Mouse (Mus musculus) MEL (cell line): ENCODE results near the gene Odc1.

Source experiments
- CTCF ChIP-seq, 3 experiments: IDR thresholded peaks in 2 of 3; conservative IDR thresholded peaks in 1 of 3; 2 replicates each; pipeline ENCODE4 v1.5.1; 2011 to 2012; ENCODE audit warnings: low read length in 3 of 3, low read depth in 2 of 3, mild to moderate bottlenecking in 2 of 3, improper control_type of control experiment in 1 of 3, inconsistent platforms in 1 of 3, mixed read lengths in 1 of 3, moderate library complexity in 1 of 3; ENCODE audit not compliant: control insufficient read depth in 1 of 3, insufficient read depth in 1 of 3, poor library complexity in 1 of 3, severe bottlenecking in 1 of 3
- EP300 ChIP-seq, 2 experiments: IDR thresholded peaks; 2 replicates each; pipeline ENCODE4 v1.6.1; 2011; ENCODE audit warnings: improper control_type of control experiment in 2 of 2, low read length in 2 of 2, low read depth in 1 of 2, mild to moderate bottlenecking in 1 of 2

DNA sequence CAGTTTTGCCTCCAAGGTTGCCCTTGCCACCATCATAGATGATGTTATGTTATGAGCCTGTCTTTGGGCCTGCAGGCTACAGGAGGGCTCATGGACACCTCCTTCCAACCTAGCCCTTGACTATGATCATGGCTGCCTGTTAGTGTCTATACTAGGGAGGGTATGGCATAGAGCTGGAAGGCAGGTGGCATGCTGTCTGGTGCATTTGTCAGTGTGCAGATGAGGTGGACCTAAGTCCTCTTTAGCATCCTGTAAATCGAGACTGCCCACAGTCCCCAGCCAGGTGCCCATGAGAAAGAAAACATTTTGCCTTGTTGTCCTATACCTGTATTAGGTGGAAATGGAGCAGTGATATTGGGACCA is 21.4 kb downstream of the Odc1 start:
- no peak for TF ChIP-seq CTCF (IDR thresholded peaks at IDR 0.05 in 2 of 3, conservative IDR thresholded peaks at IDR 0.05 in 1 of 3; ENCODE audit: control insufficient read depth in 1 of 3, insufficient read depth in 1 of 3, low read depth in 2 of 3, low read length in 3 of 3, poor library complexity in 1 of 3, severe bottlenecking in 1 of 3)
- no peak for TF ChIP-seq EP300 (IDR thresholded peaks at IDR 0.05; ENCODE audit: low read depth in 1 of 2, low read length in 2 of 2)
